Mouse (Mus musculus): ENCODE measurements around the gene Glul.

DNA sequence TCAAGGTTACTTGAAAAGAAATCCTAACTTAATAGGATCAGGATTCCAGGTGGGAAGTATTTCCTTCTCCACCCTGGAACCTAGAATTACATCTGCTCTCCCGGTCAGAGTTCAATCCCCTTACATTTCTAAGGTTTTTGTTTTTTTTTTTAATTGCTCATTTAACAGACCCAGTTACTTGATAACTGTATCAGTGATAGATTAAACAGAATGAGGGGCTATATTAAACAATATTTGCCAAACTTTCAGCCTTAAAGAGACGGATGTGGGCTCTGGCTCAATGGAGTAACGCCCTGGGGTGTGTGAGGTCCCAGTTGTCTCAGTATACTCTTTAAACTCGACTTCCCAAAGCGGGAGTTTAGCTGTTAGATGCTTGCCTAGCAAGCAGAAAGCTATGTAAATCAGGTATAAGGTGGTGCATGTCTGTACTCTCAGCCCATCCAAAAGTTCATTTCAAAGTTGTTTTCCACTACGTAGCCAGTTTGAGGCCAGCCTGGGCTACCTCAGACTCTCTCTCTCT, 11.6 kb downstream of the Glul start:
- TF ChIP-seq CTCF (IDR thresholded peaks at IDR 0.05; ENCODE audit: extremely low read depth, insufficient read depth, low read length) (no peak), POLR2A (IDR thresholded peaks at IDR 0.05; ENCODE audit: extremely low read depth, insufficient read depth, low read length) (no peak)
